Mouse (Mus musculus) CH12.LX (cell line): ENCODE measurements around the gene Sept9. TPM values are rescaled to one million over a fixed set of nuclear protein-coding genes. Genes with fewer than 3 reads are reported as not detected.

ENCODE experiments used
- DNase-seq: peaks from one replicate; pipeline ENCODE4 v3.0.0-alpha.2; 2013; ENCODE audit errors: extremely low read depth
- H3K27ac ChIP-seq: 2 replicates; pipeline ENCODE4 v1.5.1; 2012; ENCODE audit warnings: low read depth, mild to moderate bottlenecking, control low read depth, moderate library complexity; ENCODE audit not compliant: insufficient read depth
- H3K27me3 ChIP-seq: replicated peaks from 2 replicates; pipeline ENCODE3; 2012; ENCODE audit warnings: inconsistent platforms
- H3K36me3 ChIP-seq, 2 experiments: replicated peaks in 1 of 2; 2 replicates each; pipeline versions ENCODE3 to v1.6.1; 2012; ENCODE audit warnings: inconsistent platforms in 1 of 2, low read length in 1 of 2, mild to moderate bottlenecking in 1 of 2, mixed read lengths in 1 of 2, moderate library complexity in 1 of 2; ENCODE audit not compliant: control insufficient read depth in 1 of 2, insufficient read depth in 1 of 2
- H3K4me1 ChIP-seq, 2 experiments: 2 replicates each; pipeline ENCODE4 v1.6.1; 2012; ENCODE audit warnings: inconsistent platforms in 1 of 2, moderate library complexity in 1 of 2; ENCODE audit not compliant: insufficient read depth in 2 of 2, control insufficient read depth in 1 of 2
- H3K4me2 ChIP-seq: 2 replicates; pipeline ENCODE4 v1.6.1; 2012; ENCODE audit warnings: low read depth, mild to moderate bottlenecking, control low read depth; ENCODE audit not compliant: poor library complexity, insufficient read depth, severe bottlenecking
- H3K4me3 ChIP-seq, 3 experiments: fragments of 150-350 bp in 1 of 3; sonication (generic) in 1 of 3; replicated peaks in 1 of 3; 2 replicates each; pipeline versions ENCODE3 to v1.5.1; 2011 to 2012; ENCODE audit warnings: low read depth in 2 of 3, low read length in 2 of 3, mild to moderate bottlenecking in 2 of 3, moderate library complexity in 2 of 3, control low read depth in 1 of 3, improper control_type of control experiment in 1 of 3, inconsistent platforms in 1 of 3, mixed read lengths in 1 of 3; ENCODE audit not compliant: poor library complexity in 1 of 3
- H3K79me2 ChIP-seq: replicated peaks from 2 replicates; pipeline ENCODE4 v1.6.1; 2012; ENCODE audit warnings: mild to moderate bottlenecking, moderate library complexity; ENCODE audit not compliant: control insufficient read depth, poor library complexity, insufficient read depth, severe bottlenecking; ENCODE audit errors: extremely low read depth
- H3K9ac ChIP-seq: 2 replicates; pipeline ENCODE4 v1.6.1; 2012; ENCODE audit warnings: low read depth, mild to moderate bottlenecking, control low read depth, moderate library complexity; ENCODE audit not compliant: insufficient read depth
- H3K9me3 ChIP-seq: replicated peaks from 2 replicates; pipeline ENCODE3; 2012; ENCODE audit warnings: low read length, inconsistent platforms, mixed read lengths
- BHLHE40 ChIP-seq: IDR thresholded peaks from 2 replicates; pipeline ENCODE4 v1.6.1; 2011; ENCODE audit warnings: mild to moderate bottlenecking, low read depth, low read length, improper control_type of control experiment
- CHD1 ChIP-seq: IDR thresholded peaks from 2 replicates; pipeline ENCODE4 v1.6.1; 2012; ENCODE audit warnings: low read depth, low read length, improper control_type of control experiment, inconsistent platforms
- CHD2 ChIP-seq: IDR thresholded peaks from 2 replicates; pipeline ENCODE4 v1.6.1; 2011; ENCODE audit warnings: low read length, improper control_type of control experiment
- CTCF ChIP-seq, 2 experiments: IDR thresholded peaks in 1 of 2; conservative IDR thresholded peaks in 1 of 2; 2 replicates each; pipeline ENCODE4 v1.5.1; 2011 to 2012; ENCODE audit warnings: low read depth in 2 of 2, low read length in 2 of 2, improper control_type of control experiment in 1 of 2, inconsistent platforms in 1 of 2, mild to moderate bottlenecking in 1 of 2, moderate library complexity in 1 of 2
- ELF1 ChIP-seq: IDR thresholded peaks from 2 replicates; pipeline ENCODE4 v1.6.1; 2014; ENCODE audit warnings: low read depth, mild to moderate bottlenecking, inconsistent platforms, low read length, improper control_type of control experiment
- EP300 ChIP-seq: IDR thresholded peaks from 2 replicates; pipeline ENCODE4 v1.6.1; 2011; ENCODE audit warnings: low read length, improper control_type of control experiment
- GABPA ChIP-seq: IDR thresholded peaks from 2 replicates; pipeline ENCODE4 v1.6.1; 2012; ENCODE audit warnings: low read depth, low read length, improper control_type of control experiment, inconsistent platforms; ENCODE audit not compliant: insufficient replicate concordance
- HCFC1 ChIP-seq: IDR thresholded peaks from 2 replicates; pipeline ENCODE4 v1.6.1; 2012; ENCODE audit warnings: low read depth, mild to moderate bottlenecking, inconsistent platforms, low read length, improper control_type of control experiment
- IRF4 ChIP-seq: IDR thresholded peaks from 2 replicates; pipeline ENCODE4 v1.6.1; 2014; ENCODE audit warnings: low read depth, mild to moderate bottlenecking, inconsistent platforms, low read length, improper control_type of control experiment
- JUN ChIP-seq: IDR thresholded peaks from 2 replicates; pipeline ENCODE4 v1.6.1; 2011; ENCODE audit warnings: low read depth, mild to moderate bottlenecking, low read length, improper control_type of control experiment, moderate library complexity; ENCODE audit not compliant: insufficient read depth
- KAT2A ChIP-seq: IDR thresholded peaks from 2 replicates; pipeline ENCODE4 v1.6.1; 2012; ENCODE audit warnings: low read length, improper control_type of control experiment, inconsistent platforms; ENCODE audit not compliant: insufficient replicate concordance
- MAFK ChIP-seq: IDR thresholded peaks from 2 replicates; pipeline ENCODE4 v1.6.1; 2011; ENCODE audit warnings: low read length, improper control_type of control experiment; ENCODE audit not compliant: insufficient replicate concordance
- MAX ChIP-seq: IDR thresholded peaks from 2 replicates; pipeline ENCODE4 v1.6.1; 2011; ENCODE audit warnings: low read length, improper control_type of control experiment
- MXI1 ChIP-seq: IDR thresholded peaks from 2 replicates; pipeline ENCODE4 v1.6.1; 2011; ENCODE audit warnings: mild to moderate bottlenecking, low read depth, low read length, improper control_type of control experiment
- RAD21 ChIP-seq: IDR thresholded peaks from 2 replicates; pipeline ENCODE4 v1.6.1; 2011; ENCODE audit warnings: low read depth, mild to moderate bottlenecking, low read length, improper control_type of control experiment, moderate library complexity
- SIN3A ChIP-seq: IDR thresholded peaks from 2 replicates; pipeline ENCODE4 v1.6.1; 2012; ENCODE audit warnings: low read length, improper control_type of control experiment, inconsistent platforms
- SMC3 ChIP-seq: IDR thresholded peaks from 2 replicates; pipeline ENCODE4 v1.6.1; 2011; ENCODE audit warnings: low read depth, low read length, improper control_type of control experiment
- USF1 ChIP-seq: IDR thresholded peaks from 2 replicates; pipeline ENCODE4 v1.6.1; 2014; ENCODE audit warnings: low read depth, mild to moderate bottlenecking, inconsistent platforms, low read length, improper control_type of control experiment
- ZC3H11A ChIP-seq: IDR thresholded peaks from 2 replicates; pipeline ENCODE4 v1.6.1; 2012; ENCODE audit warnings: low read depth, mild to moderate bottlenecking, inconsistent platforms, low read length, improper control_type of control experiment
- ZKSCAN1 ChIP-seq: IDR thresholded peaks from 2 replicates; pipeline ENCODE4 v1.6.1; 2012; ENCODE audit warnings: low read depth, inconsistent platforms, low read length, improper control_type of control experiment, borderline replicate concordance
- ZNF384 ChIP-seq: IDR thresholded peaks from 2 replicates; pipeline ENCODE4 v1.6.1; 2012; ENCODE audit warnings: low read depth, low read length, improper control_type of control experiment, inconsistent platforms
- dilution Hi-C: fragments of 300-500 bp; cut with MboI; formaldehyde crosslinking; loops from 2 replicates; pipeline ENCODE4 v1.14.3; 2020; ENCODE audit warnings: low sequenced_read_pairs; ENCODE audit not compliant: extremely low pct_unique_long_range_greater_than_20kb, extremely low pct_ligation_motif_present
- in situ Hi-C: fragments of 300-500 bp; cut with MboI; formaldehyde crosslinking; loops from 3 replicates; pipeline ENCODE4 v1.14.3; 2019; ENCODE audit warnings: low sequenced_read_pairs, low pct_ligation_motif_present, low pct_unique_long_range_greater_than_20kb, mixed read lengths
- polyA plus RNA-seq: library from polyadenylated mRNA; unstranded; fragments of >175 nt; gene quantifications from 2 replicates; pipeline ENCODE4 v1.2.1, GENCODE M21; 2012; ENCODE audit warnings: low read depth; ENCODE audit not compliant: insufficient read length
- total RNA-seq, 2 experiments: library from RNA; depleted of rRNA; stranded (reverse); fragments of 300-350 nt in 1 of 2; fragments of >200 nt in 1 of 2; gene quantifications; 2 replicates each; pipeline ENCODE4 v1.2.3; 2012 to 2014

The Sept9 gene
- total and polyA plus RNA-seq, 3 experiments: 47.6 to 128 (median 110) TPM

- Histone ChIP-seq H3K4me2 (no peak overlapping the region), H3K9me3 (no peaks in the 10 kb centered on the region), H3K27me3 (peaks cover 13% of the 10 kb centered on the region), H3K27ac (no peak overlapping the region), H3K36me3 (no peaks in the 10 kb centered on the region), H3K4me3 (no peak overlapping the region), H3K4me1 (peaks cover 13 to 33% of the 10 kb centered on the region in 2 experiments), H3K9ac (no peak overlapping the region), H3K79me2 (no peaks in the 10 kb centered on the region)
- no peak for DNase-seq
- no peak for TF ChIP-seq USF1
- dilution Hi-C loops (no loop called here), in situ Hi-C loops (no loop called here)
Observed at GRCm38 (mm10) chr11:117222899-117223298, 23.4 kb downstream of the Sept9 start.

DNA sequence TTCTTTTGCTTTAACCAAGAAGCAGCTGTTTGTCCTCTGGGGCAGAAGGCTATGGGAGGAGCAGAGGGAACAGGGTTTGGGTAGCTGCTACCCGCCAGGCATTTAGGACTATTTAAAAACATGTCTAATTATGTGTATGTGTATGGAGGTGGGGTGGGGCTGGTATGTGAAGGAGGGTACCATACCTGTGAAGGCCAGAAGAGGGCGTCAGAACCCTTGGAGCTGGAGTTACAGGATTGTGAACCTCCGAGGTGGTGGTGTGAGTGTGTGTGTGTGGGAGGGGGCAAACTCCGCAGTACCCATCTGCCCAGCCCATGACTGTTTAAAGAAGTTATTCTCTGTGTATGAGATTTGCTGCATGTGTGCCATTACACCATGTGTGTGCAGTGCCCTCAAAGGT lies 25.3 kb downstream of the Sept9 start:
- Histone ChIP-seq H3K79me2 (no peaks in the 10 kb centered on the region), H3K4me2 (no peak overlapping the region), H3K27me3 (peaks cover 16% of the 10 kb centered on the region), H3K9me3 (no peaks in the 10 kb centered on the region), H3K4me1 (peaks cover 11 to 26% of the 10 kb centered on the region in 2 experiments), H3K36me3 (no peaks in the 10 kb centered on the region), H3K4me3 (no peak overlapping the region), H3K27ac (no peak overlapping the region), H3K9ac (no peak overlapping the region)
- DNase-seq: no peak
- in situ Hi-C loops (no loop called here), dilution Hi-C loops (loop anchor here (25.0 kb wide), 1 partner anchor 137 kb away; no protein-coding TSS in a partner anchor)
- no peak for TF ChIP-seq ZKSCAN1
- no peak for TF ChIP-seq SIN3A
- TF ChIP-seq CTCF (conservative IDR thresholded peaks at IDR 0.05 in 1 of 2, IDR thresholded peaks at IDR 0.05 in 1 of 2; ENCODE audit: low read depth in 2 of 2, low read length in 2 of 2): peak; percentile 17 to 61; a peak in 2 of 4 replicates
- peak; percentile 42 for TF ChIP-seq SMC3
- TF ChIP-seq ELF1: no peak
- no peak for TF ChIP-seq KAT2A
- TF ChIP-seq RAD21: peak; percentile 42

DNA sequence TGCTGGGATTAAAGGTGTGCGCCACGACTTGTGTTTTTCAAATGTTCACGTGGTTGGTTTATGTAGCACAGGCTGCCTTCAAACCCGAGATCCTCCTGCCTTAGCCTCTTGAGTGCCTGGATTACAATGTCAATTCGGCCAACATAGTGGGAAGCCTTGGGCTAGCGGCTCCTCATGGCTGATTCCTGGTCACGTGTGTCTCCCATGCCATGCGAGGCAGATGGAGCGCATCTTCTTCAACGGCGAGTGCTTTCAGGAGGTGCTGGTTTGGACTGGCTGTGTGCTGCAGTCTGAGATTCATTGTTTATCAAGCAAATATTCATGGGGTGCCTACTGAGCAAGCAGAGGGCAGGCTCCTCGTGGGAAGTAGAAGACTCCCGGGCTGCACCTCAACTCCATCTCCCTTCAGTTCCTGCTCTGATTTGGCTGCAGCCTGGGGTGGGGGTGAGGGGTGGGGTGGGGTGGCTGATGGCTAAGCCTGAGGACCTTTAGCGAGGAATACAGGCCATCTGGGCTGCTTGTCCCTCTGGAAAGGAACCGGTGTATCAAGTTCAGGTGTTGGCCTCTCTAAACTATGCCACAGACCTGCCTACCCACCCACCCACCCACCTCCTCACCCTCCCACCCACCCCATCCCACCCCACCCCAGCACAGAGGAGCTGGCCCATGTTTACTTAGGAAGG lies 26.2 kb downstream of the Sept9 start:
- no peaks in the 10 kb centered on the region for H3K36me3 ChIP-seq
- dilution Hi-C loops (loop anchor here (25.0 kb wide), 1 partner anchor 137 kb away; no protein-coding TSS in a partner anchor), in situ Hi-C loops (no loop called here)
- peaks cover 18% of the 10 kb centered on the region for H3K27me3 ChIP-seq
- H3K4me2 ChIP-seq: no peak overlapping the region
- H3K27ac ChIP-seq: no peak overlapping the region
- no peaks in the 10 kb centered on the region for H3K9me3 ChIP-seq
- no peaks in the 10 kb centered on the region for H3K79me2 ChIP-seq
- no peak for DNase-seq
- TF ChIP-seq MAX (no peak), CHD1 (no peak), USF1 (no peak), BHLHE40 (no peak), CHD2 (no peak), IRF4 (no peak), ELF1 (no peak), HCFC1 (no peak), MXI1 (no peak), EP300 (no peak), MAFK (no peak), JUN (no peak), CTCF (conservative IDR thresholded peaks at IDR 0.05 in 1 of 2, IDR thresholded peaks at IDR 0.05 in 1 of 2; ENCODE audit: low read depth in 2 of 2, low read length in 2 of 2) (no peak), ZNF384 (no peak), GABPA (no peak), ZC3H11A (no peak)
- peaks cover 8 to 18% of the 10 kb centered on the region in 2 experiments for H3K4me1 ChIP-seq
- no peak overlapping the region for H3K9ac ChIP-seq
- H3K4me3 ChIP-seq: no peak overlapping the region
